Mouse (Mus musculus) lung, postnatal 0 days (tissue): ENCODE data around the gene Themis2. TPM values are rescaled to one million over a fixed set of nuclear protein-coding genes. Genes with fewer than 3 reads are reported as not detected.

ENCODE experiments used
- ATAC-seq: fragments of 200-750 bp; cut with Nextera tagmentation; 2 replicates; pipeline ENCODE4 v1.8.0; 2017; ENCODE audit warnings: moderate library complexity
- DNase-seq: peaks from one replicate; pipeline ENCODE4 v3.0.0-alpha.2; 2016; ENCODE audit warnings: low spot score
- H3K27ac ChIP-seq: fragments of 300-500 bp; sonication (generic); 2 replicates; pipeline ENCODE4 v1.5.1; 2014; ENCODE audit warnings: antibody characterized with exemption, mild to moderate bottlenecking, low read length, mixed read lengths
- H3K27me3 ChIP-seq: fragments of 300-500 bp; sonication (generic); replicated peaks from 2 replicates; pipeline ENCODE4 v1.6.1; 2014; ENCODE audit warnings: low read length, mixed read lengths; ENCODE audit not compliant: insufficient read depth
- H3K36me3 ChIP-seq: fragments of 300-500 bp; sonication (generic); 2 replicates; pipeline ENCODE4 v1.6.1; 2014; ENCODE audit warnings: low read length, mixed read lengths; ENCODE audit not compliant: insufficient read depth
- H3K4me1 ChIP-seq: fragments of 300-500 bp; sonication (generic); 2 replicates; pipeline ENCODE4 v1.6.1; 2014; ENCODE audit warnings: antibody characterized with exemption, low read depth, low read length, mixed read lengths; ENCODE audit not compliant: insufficient read depth
- H3K4me2 ChIP-seq: fragments of 300-500 bp; sonication (generic); replicated peaks from 2 replicates; pipeline ENCODE4 v1.6.1; 2014; ENCODE audit warnings: low read depth, mild to moderate bottlenecking, low read length, moderate library complexity, mixed read lengths
- H3K4me3 ChIP-seq: fragments of 300-500 bp; sonication (generic); 2 replicates; pipeline ENCODE4 v1.5.1; 2014; ENCODE audit warnings: low read depth, low read length
- H3K9ac ChIP-seq: fragments of 300-500 bp; sonication (generic); replicated peaks from 2 replicates; pipeline ENCODE4 v1.6.1; 2014; ENCODE audit warnings: low read depth, mild to moderate bottlenecking
- H3K9me3 ChIP-seq: fragments of 300-500 bp; sonication (generic); 2 replicates; pipeline ENCODE4 v1.6.1; 2016; ENCODE audit warnings: low read length, mixed read lengths
- CTCF ChIP-seq: IDR thresholded peaks from 2 replicates; pipeline ENCODE4 v1.5.1; 2016; ENCODE audit warnings: antibody characterized with exemption, mild to moderate bottlenecking
- EP300 ChIP-seq: IDR thresholded peaks from 2 replicates; pipeline ENCODE4 v1.6.1; 2016; ENCODE audit warnings: antibody characterized with exemption, mild to moderate bottlenecking, control low read depth
- WGBS: fragments of 180-500 bp; shearing (Covaris S2); extraction: QIAGEN DNeasy Blood & Tissue Kit; methylation state at CpG from one replicate; pipeline ENCODE4 v1.1.7; 2014; 5-methylcytosine and 5-hydroxymethylcytosine counted together
- polyA plus RNA-seq: library from polyadenylated mRNA; unstranded; fragments of >200 nt; fragmentation: Nextera tagmentation; extraction: Ambion mirVana; gene quantifications from 2 replicates; pipeline ENCODE4 v1.2.1, GENCODE M21; 2015

Themis2 gene
- polyA plus RNA-seq, 1 experiment from 2014 or later = 1.8 TPM

DNA sequence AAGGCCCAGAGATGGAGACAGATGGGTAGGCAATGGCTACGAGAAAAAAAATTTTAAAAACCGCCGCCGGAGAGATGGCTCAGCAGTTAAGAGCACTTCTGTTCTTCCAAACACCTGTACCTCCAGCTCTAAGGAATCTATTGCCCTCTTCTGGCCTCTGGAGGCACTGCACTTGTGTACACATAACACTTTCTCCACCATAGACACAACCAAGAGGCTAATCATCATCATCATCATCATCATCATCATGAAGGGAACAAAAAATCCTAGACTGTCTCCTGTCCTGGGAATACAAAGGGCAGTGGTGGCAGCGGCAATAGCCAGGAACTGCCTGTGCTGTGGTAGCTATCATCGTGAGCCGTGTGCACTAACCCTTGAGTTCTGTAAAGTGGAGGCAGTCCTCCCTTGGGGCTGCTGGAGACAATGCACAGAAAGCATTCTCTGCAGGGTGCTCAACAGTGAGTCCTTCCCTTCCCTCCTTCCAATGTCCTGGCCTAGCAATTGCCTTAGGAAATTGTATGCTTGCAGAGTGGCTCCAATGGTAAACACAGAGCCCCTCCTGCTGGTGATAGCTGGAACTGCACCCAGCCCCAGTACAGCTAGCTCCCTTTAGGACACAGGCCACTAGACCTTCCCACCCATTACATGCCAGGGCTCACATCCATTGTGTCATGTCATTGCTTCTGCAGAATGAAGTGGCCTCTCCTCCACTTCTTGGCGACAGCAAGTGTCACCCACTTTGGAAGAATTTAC lies 27.6 kb upstream of the Themis2 start:
- peaks cover 15% of the 10 kb centered on the region; the same call in 1 of the 2 replicates for H3K36me3 ChIP-seq
- TF ChIP-seq CTCF (peak; percentile 92), EP300 (no peak)
- no peak overlapping the region for H3K4me3 ChIP-seq
- no peaks in the 10 kb centered on the region for H3K9me3 ChIP-seq
- no peaks in the 10 kb centered on the region for H3K27me3 ChIP-seq
- DNase-seq (peak; percentile 70), ATAC-seq (peak; percentile 70)
- H3K27ac ChIP-seq = no peak overlapping the region
- H3K4me1 ChIP-seq = no peaks in the 10 kb centered on the region
- 53% methylated on average over 8 of the region's 8 CpGs for WGBS
- H3K9ac ChIP-seq = no peak overlapping the region
- no peak overlapping the region for H3K4me2 ChIP-seq

DNA sequence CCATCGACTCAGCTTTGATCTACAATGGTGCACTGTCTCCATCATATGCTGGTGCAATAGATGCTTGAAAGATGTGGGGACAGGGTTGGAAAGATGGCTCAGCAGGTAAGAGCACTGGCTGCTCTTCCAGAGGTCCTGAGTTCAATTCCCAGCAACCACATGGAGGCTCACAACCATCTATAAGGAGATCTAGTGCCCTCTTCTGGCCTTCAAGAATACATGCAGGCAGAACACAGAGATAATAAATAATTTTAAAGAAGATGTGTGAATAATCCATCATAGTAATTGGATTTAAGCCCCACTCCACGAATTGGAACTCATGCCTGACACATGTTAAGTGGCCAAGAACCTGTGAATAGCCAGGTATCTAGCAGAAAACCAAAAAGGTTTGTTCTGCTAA lies 22.3 kb upstream of the Themis2 start:
- ATAC-seq (no peak), DNase-seq (no peak)
- WGBS = 53% methylated on average over 2 of the region's 2 CpGs
- Histone ChIP-seq H3K9ac (no peak overlapping the region), H3K9me3 (no peaks in the 10 kb centered on the region), H3K36me3 (no peaks in the 10 kb centered on the region), H3K27ac (no peak overlapping the region), H3K4me1 (no peaks in the 10 kb centered on the region), H3K4me2 (no peak overlapping the region), H3K27me3 (no peaks in the 10 kb centered on the region), H3K4me3 (no peak overlapping the region)
- TF ChIP-seq EP300 (no peak), CTCF (no peak)

DNA sequence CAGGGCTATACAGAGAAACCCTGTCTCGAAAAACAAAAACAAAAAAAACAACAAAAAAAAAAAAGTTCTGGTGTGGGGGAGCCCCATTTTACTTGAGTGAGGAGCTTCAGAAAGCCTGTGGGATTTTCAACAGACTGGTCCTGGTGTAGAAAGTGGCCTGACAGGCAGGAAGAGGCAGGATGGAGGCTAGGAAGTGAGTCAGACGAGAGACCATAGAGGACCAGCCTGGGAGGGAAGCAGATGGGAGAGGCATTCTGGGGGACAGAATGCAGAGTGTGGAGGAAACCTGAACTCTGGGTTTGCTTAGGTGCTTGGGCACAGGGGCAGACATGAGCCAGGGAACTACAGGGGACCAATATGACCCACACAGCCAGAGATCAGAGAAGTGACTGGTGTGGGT lies 20.7 kb upstream of the Themis2 start:
- Histone ChIP-seq H3K36me3 (no peaks in the 10 kb centered on the region), H3K4me2 (no peak overlapping the region), H3K9ac (no peak overlapping the region), H3K27me3 (no peaks in the 10 kb centered on the region), H3K4me1 (no peaks in the 10 kb centered on the region), H3K27ac (no peak overlapping the region), H3K9me3 (no peaks in the 10 kb centered on the region), H3K4me3 (no peak overlapping the region)
- ATAC-seq (no peak), DNase-seq (no peak)
- WGBS = 46% methylated on average over 2 of the region's 2 CpGs
- TF ChIP-seq EP300 (no peak), CTCF (no peak)

DNA sequence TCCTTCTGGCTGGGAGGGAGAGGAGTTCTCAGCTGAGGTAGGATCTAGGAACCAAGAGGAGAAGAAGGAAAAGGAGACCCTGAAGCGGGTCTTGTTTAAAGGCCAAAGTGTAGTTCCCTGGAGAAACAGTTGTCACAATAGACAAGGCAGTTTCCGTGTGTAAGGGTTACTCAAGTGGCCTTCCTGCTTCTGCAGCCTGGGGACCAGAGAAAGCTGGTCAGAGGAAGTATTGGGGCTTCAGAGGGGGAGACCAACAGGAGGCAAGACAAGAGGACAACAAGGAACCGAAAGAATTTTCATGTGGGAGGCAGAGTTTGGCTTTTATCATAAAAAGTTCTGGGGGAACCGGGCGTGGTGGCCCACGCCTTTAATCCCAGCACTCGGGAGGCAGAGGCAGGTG lies 20.2 kb upstream of the Themis2 start:
- Histone ChIP-seq H3K9me3 (no peaks in the 10 kb centered on the region), H3K4me3 (no peak overlapping the region), H3K36me3 (no peaks in the 10 kb centered on the region), H3K9ac (no peak overlapping the region), H3K27ac (no peak overlapping the region), H3K4me1 (no peaks in the 10 kb centered on the region), H3K27me3 (no peaks in the 10 kb centered on the region), H3K4me2 (no peak overlapping the region)
- TF ChIP-seq CTCF (no peak), EP300 (no peak)
- ATAC-seq = no peak
- peak; percentile 15 for DNase-seq
- WGBS = 69% methylated on average over 7 of the region's 7 CpGs

DNA sequence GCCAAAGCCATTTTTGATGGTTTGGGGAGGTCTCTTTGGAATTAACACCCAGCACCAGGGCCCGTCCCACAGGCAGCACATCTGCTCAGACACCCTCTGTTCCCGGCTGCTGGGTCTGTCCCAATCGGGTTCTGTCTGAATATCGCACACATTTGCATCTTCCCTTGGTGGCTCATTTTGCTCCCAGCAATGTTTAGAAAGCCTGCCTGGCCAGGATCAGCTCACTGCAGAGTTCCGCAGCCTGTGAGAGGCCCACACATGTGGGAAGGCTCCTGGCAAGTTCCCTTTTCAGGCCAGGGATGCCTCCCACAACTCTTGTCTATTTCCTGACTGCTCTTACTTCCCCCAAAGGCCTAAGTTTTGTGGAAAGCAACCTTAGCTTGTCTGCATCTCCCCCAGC lies 13.4 kb upstream of the Themis2 start:
- no peak overlapping the region for H3K9ac ChIP-seq
- WGBS = 83% methylated on average over 5 of the region's 5 CpGs
- H3K4me1 ChIP-seq = no peaks in the 10 kb centered on the region
- no peak overlapping the region for H3K4me3 ChIP-seq
- no peak for TF ChIP-seq CTCF
- TF ChIP-seq EP300 = no peak
- no peaks in the 10 kb centered on the region for H3K36me3 ChIP-seq
- no peaks in the 10 kb centered on the region for H3K27me3 ChIP-seq
- DNase-seq = no peak
- H3K27ac ChIP-seq = no peak overlapping the region
- ATAC-seq = no peak
- H3K9me3 ChIP-seq = no peaks in the 10 kb centered on the region
- no peak overlapping the region for H3K4me2 ChIP-seq

DNA sequence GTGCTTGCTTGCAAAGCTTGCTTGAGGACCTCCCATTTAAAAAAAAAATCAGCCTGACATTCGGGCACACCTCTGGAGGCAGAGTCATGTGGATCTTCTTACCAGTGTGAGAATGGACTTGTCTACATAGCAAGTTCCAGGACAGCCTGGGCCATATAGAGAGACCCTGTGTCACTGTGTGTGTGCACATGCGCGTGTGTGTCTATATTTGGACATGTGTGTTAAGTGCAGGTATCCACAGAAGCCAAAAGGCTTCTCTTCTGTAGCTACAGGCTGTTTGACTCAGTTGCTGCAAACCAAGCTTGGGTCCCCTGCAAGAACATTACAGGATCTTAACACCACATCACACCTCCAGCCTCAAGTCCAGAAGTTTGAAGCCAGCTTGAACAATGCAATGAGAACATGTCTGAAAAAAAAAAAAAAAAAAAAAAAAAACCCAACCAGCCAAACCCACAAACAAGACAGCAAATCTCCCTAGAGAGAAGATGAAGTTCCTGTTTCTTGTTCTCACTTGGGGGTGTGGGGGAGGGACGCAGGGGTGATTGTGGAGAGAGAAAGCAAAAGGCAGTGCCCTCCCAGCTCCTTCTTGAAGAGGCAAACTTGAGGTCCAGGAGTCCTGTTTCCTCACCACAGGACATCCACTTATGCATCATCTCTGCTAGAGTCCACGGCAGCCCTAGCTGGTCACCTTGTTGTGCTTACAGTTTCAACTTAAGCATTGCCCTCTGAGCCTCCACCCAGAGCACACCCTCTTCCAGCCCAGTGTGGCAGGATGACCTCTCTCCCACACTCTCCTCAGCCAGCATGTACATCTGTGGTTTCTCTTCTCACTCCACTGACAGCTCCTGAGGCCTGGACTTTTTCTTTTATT lies 11.8 kb upstream of the Themis2 start:
- peak; percentile 35; the same call in 1 of the 2 replicates for ATAC-seq
- H3K27ac ChIP-seq = no peak overlapping the region

More for the DNA sequence above, 11.8 kb upstream of the Themis2 start:
- Histone ChIP-seq H3K4me1 (no peaks in the 10 kb centered on the region), H3K9me3 (no peaks in the 10 kb centered on the region), H3K36me3 (no peaks in the 10 kb centered on the region), H3K4me2 (no peak overlapping the region), H3K4me3 (no peak overlapping the region), H3K27me3 (no peaks in the 10 kb centered on the region), H3K9ac (no peak overlapping the region)
- WGBS = 59% methylated on average over 5 of the region's 5 CpGs
- DNase-seq = no peak
- no peak for TF ChIP-seq EP300
- no peak for TF ChIP-seq CTCF
